Mouse (Mus musculus) frontal cortex, postnatal 14 days (tissue): Measurements from ENCODE around the gene Brk1.

Experiments
- DNase-seq, 2 experiments: peaks; one replicate each; pipeline ENCODE4 v3.0.0; 2022; ENCODE audit warnings: low spot score in 2 of 2

The Brk1 gene

GRCm38 (mm10) chr6:113660492-113661352 lies 56.1 kb downstream of the Brk1 start:
- DNase-seq = no peak

GRCm38 (mm10) chr6:113661353-113662241 lies 57.0 kb downstream of the Brk1 start:
- no peak for DNase-seq

- DNase-seq = no peak
Observed at GRCm38 (mm10) chr6:113662964-113663700, 58.6 kb downstream of the Brk1 start.

- DNase-seq = no peak
Observed at GRCm38 (mm10) chr6:113664305-113664704, 59.7 kb downstream of the Brk1 start.
